Mouse (Mus musculus) heart, embryonic 15.5 days (tissue): ENCODE data around the gene Umps. TPM values are rescaled to one million over a fixed set of nuclear protein-coding genes. Genes with fewer than 3 reads are reported as not detected.

Experiments used
- ATAC-seq: fragments of 200-750 bp; cut with Nextera tagmentation; replicated peaks from 2 replicates; pipeline ENCODE4 v1.8.0; 2017; ENCODE audit warnings: low read depth, moderate TSS enrichment; ENCODE audit not compliant: insufficient number of reproducible peaks, insufficient read depth, low FRiP score
- H3K27ac ChIP-seq: fragments of 300-500 bp; sonication (generic); 2 replicates; pipeline ENCODE4 v1.5.1; 2015; ENCODE audit warnings: mild to moderate bottlenecking, inconsistent platforms
- H3K27me3 ChIP-seq: fragments of 300-500 bp; sonication (generic); 2 replicates; pipeline ENCODE4 v1.6.1; 2015; ENCODE audit warnings: inconsistent platforms
- H3K36me3 ChIP-seq: fragments of 300-500 bp; sonication (generic); 2 replicates; pipeline ENCODE4 v1.6.1; 2015; ENCODE audit warnings: mild to moderate bottlenecking, inconsistent platforms
- H3K4me1 ChIP-seq: fragments of 300-500 bp; sonication (generic); replicated peaks from 2 replicates; pipeline ENCODE4 v1.6.1; 2015; ENCODE audit warnings: inconsistent platforms
- H3K4me2 ChIP-seq: fragments of 300-500 bp; sonication (generic); 2 replicates; pipeline ENCODE4 v1.6.1; 2015; ENCODE audit warnings: inconsistent platforms, mild to moderate bottlenecking, moderate library complexity
- H3K4me3 ChIP-seq: fragments of 300-500 bp; sonication (generic); 2 replicates; pipeline ENCODE4 v1.5.1; 2015; ENCODE audit warnings: mild to moderate bottlenecking, inconsistent platforms
- H3K9ac ChIP-seq: fragments of 300-500 bp; sonication (generic); 2 replicates; pipeline ENCODE4 v1.6.1; 2015; ENCODE audit warnings: mild to moderate bottlenecking, inconsistent platforms
- H3K9me3 ChIP-seq: fragments of 300-500 bp; sonication (generic); replicated peaks from 2 replicates; pipeline ENCODE4 v1.6.1; 2016; ENCODE audit warnings: inconsistent platforms
- WGBS: fragments of 180-500 bp; shearing (Covaris S2); methylation state at CpG from one replicate; pipeline ENCODE4 v1.1.7; 2015; ENCODE audit warnings: mixed read lengths; 5-methylcytosine and 5-hydroxymethylcytosine counted together
- polyA plus RNA-seq: library from polyadenylated mRNA; unstranded; fragments of >200 nt; fragmentation: Nextera tagmentation; extraction: Ambion mirVana; gene quantifications from 2 replicates; pipeline ENCODE4 v1.2.1, GENCODE M21; 2015

Gene Umps
- 23.9 and 30.7 TPM in 2 replicates for polyA plus RNA-seq

DNA sequence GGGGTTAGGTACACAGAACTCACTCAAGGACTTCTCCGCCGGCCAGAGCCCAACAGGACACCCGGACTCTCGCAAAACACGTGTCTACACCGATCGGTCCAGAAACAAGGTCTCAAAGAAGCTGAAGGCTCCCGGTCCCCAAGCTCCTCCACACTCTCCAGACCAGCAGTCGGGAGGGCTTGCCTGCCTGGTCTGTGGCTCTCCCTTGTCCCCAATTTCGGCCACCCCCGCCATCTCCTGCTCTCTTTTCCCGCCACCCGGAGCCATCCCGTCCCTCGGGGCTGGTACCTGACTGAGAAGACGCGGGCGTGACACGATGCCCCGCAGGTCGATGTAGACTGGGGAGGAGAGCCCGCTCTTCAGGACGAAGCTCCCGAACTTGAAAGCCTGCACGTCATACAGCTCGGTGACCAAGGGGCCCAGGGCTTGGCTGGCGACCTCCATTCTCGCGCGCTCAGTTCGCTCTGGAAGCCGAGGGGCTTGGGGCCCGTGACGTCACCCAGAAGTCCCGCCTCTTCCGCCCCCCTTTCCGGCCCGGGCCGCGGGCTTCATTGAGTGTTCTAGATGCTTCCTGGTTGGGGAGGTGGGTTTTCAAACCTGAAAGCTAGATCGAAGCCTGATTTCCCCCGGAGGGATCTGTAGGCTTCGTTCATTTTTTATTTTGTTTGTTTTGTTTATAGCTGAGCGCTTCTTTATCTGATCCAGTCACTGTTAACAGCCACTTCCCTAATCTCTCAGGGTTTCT lies at the start of gene Umps:
Umps (minus strand) TSS at position 501 of the 745 bp plus-strand sequence.
- H3K4me2 ChIP-seq: peak within 1 kb of the TSS; percentile 78

GRCm38 (mm10) chr16:34011991-34012845 lies 45.4 kb upstream of the Umps start:
- Histone ChIP-seq H3K9ac (no peak overlapping the region), H3K27ac (no peak overlapping the region)
- ATAC-seq: no peak

More for the DNA sequence above, at the start of gene Umps:
- H3K9ac ChIP-seq: peak within 1 kb of the TSS; percentile 75
- peaks cover 11% of the 10 kb centered on the region for H3K4me1 ChIP-seq
- WGBS: under 1% methylated on average over 44 of the region's 44 CpGs
- peak; percentile 87 for ATAC-seq
- H3K27ac ChIP-seq: peak within 1 kb of the TSS; percentile 65
- no peaks in the 10 kb centered on the region for H3K27me3 ChIP-seq
- peak within 1 kb of the TSS; percentile 74 for H3K4me3 ChIP-seq
- H3K36me3 ChIP-seq: peaks cover 16% of the 10 kb centered on the region
- no peaks in the 10 kb centered on the region for H3K9me3 ChIP-seq

GRCm38 (mm10) chr16:34009567-34009966 lies 42.7 kb upstream of the Umps start:
- no peak overlapping the region for H3K4me3 ChIP-seq
- H3K9ac ChIP-seq: no peak overlapping the region
- WGBS: 94% methylated on average over 2 of the region's 2 CpGs
- no peaks in the 10 kb centered on the region for H3K9me3 ChIP-seq
- H3K4me2 ChIP-seq: no peak overlapping the region
- H3K36me3 ChIP-seq: peaks cover 42% of the 10 kb centered on the region
- no peak overlapping the region for H3K27ac ChIP-seq
- ATAC-seq: no peak
- no peaks in the 10 kb centered on the region for H3K27me3 ChIP-seq
- peaks cover 20% of the 10 kb centered on the region for H3K4me1 ChIP-seq

More at GRCm38 (mm10) chr16:34011991-34012845, 45.4 kb upstream of the Umps start:
- Histone ChIP-seq H3K4me2 (no peak overlapping the region), H3K4me3 (no peak overlapping the region), H3K4me1 (peaks cover 11% of the 10 kb centered on the region; the same call in 1 of the 2 replicates), H3K9me3 (no peaks in the 10 kb centered on the region), H3K27me3 (no peaks in the 10 kb centered on the region), H3K36me3 (peaks cover 61% of the 10 kb centered on the region)
- 66% methylated on average over 20 of the region's 20 CpGs for WGBS

GRCm38 (mm10) chr16:34005986-34006385 lies 39.1 kb upstream of the Umps start:
- Histone ChIP-seq H3K4me1 (peaks cover 22% of the 10 kb centered on the region), H3K4me3 (no peak overlapping the region), H3K9ac (no peak overlapping the region), H3K27me3 (no peaks in the 10 kb centered on the region), H3K9me3 (no peaks in the 10 kb centered on the region), H3K4me2 (no peak overlapping the region), H3K27ac (no peak overlapping the region), H3K36me3 (peaks cover 18% of the 10 kb centered on the region)
- no peak for ATAC-seq
- WGBS: 93% methylated on average over 3 of the region's 3 CpGs

- Histone ChIP-seq H3K27ac (peak overlapping the region; percentile 67), H3K4me2 (peak overlapping the region; percentile 7), H3K27me3 (no peaks in the 10 kb centered on the region), H3K9me3 (no peaks in the 10 kb centered on the region), H3K4me1 (peaks cover 22% of the 10 kb centered on the region), H3K36me3 (peaks cover 3% of the 10 kb centered on the region; the same call in 1 of the 2 replicates), H3K4me3 (0 out of 2 replicates have a peak overlapping the region, but pooled peaks have one; percentile 1), H3K9ac (no peak overlapping the region)
- ATAC-seq: peak; percentile 91
- WGBS: 6% methylated on average over 4 of the region's 4 CpGs
These were observed 37.3 kb upstream of the Umps start for GRCm38 (mm10) chr16:34004128-34004578.

DNA sequence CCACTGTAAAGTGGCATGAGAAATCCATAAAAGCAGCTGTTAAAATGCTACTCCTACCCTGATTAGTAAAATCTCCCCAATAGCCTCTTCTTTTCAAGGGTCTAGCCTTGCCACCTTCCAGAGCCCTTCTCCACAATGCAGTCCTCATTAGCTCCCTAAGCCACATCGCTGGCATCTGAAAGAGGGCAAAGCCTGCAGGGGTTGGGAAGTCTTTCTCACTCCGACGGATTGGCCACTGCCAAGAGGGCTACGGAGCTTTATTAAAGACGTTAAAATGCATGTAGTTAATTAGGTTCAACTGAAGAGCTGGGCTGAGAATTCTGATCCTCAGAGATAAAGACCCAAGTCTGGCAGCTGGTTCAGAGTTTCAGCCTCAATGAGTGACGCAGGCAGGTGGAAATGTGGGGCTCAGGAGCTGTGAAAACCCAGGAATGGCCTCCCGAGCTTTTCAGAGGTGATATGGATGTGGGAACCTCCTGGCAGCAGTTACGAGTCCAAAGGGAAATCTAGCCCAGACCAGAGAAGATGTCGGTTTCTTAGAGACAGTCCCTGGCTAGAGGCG lies 36.8 kb upstream of the Umps start:
- no peak for ATAC-seq
- peaks cover 22% of the 10 kb centered on the region for H3K4me1 ChIP-seq
- H3K9me3 ChIP-seq: no peaks in the 10 kb centered on the region
- peak overlapping the region; percentile 7 for H3K4me2 ChIP-seq
- peak overlapping the region; percentile 67 for H3K27ac ChIP-seq
- no peaks in the 10 kb centered on the region for H3K27me3 ChIP-seq
- 42% methylated on average over 10 of the region's 10 CpGs for WGBS
- 0 out of 2 replicates have a peak overlapping the region, but pooled peaks have one; percentile 1 for H3K4me3 ChIP-seq
- H3K36me3 ChIP-seq: no peaks in the 10 kb centered on the region; the same call in 1 of the 2 replicates
- H3K9ac ChIP-seq: no peak overlapping the region

DNA sequence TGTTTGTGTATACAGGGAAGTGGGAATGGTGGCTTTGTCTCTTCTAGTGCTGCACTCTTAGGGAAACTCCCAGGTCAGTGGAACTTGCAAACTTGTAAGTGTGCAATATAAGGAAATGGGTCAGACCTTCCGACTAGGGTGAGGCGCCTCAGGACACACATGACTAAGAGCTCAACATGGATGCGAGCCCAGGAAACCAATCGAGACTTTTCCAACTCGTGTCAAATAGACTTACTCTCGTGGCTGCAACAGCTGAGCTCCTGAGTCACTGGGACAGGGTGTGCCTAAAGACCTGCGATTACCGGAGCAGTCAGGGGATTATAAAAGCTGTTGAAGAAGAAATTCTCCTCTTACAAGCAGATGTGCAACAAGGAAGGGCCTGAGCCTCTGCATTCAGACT lies 33.9 kb upstream of the Umps start:
- ATAC-seq: no peak
- Histone ChIP-seq H3K4me3 (no peak overlapping the region), H3K9ac (no peak overlapping the region), H3K27me3 (no peaks in the 10 kb centered on the region), H3K9me3 (no peaks in the 10 kb centered on the region), H3K36me3 (no peaks in the 10 kb centered on the region), H3K4me2 (no peak overlapping the region), H3K4me1 (peaks cover 22% of the 10 kb centered on the region), H3K27ac (no peak overlapping the region)
- WGBS: 74% methylated on average over 8 of the region's 8 CpGs

GRCm38 (mm10) chr16:33999388-33999787 lies 32.5 kb upstream of the Umps start:
- H3K9ac ChIP-seq: no peak overlapping the region
- H3K9me3 ChIP-seq: no peaks in the 10 kb centered on the region
- no peaks in the 10 kb centered on the region for H3K27me3 ChIP-seq
- no peak overlapping the region for H3K4me3 ChIP-seq
- H3K36me3 ChIP-seq: no peaks in the 10 kb centered on the region
- 22% methylated on average over 3 of the region's 3 CpGs for WGBS
- no peak for ATAC-seq
- peaks cover 11% of the 10 kb centered on the region for H3K4me1 ChIP-seq
- H3K27ac ChIP-seq: no peak overlapping the region
- H3K4me2 ChIP-seq: no peak overlapping the region

GRCm38 (mm10) chr16:33998011-33998410 lies 31.2 kb upstream of the Umps start:
- ATAC-seq: no peak
- WGBS: 78% methylated on average over 6 of the region's 6 CpGs

GRCm38 (mm10) chr16:33996030-33996429 lies 29.2 kb upstream of the Umps start:
- Histone ChIP-seq H3K4me2 (no peak overlapping the region), H3K27ac (no peak overlapping the region), H3K9ac (no peak overlapping the region), H3K4me1 (no peaks in the 10 kb centered on the region), H3K27me3 (no peaks in the 10 kb centered on the region), H3K4me3 (no peak overlapping the region), H3K36me3 (no peaks in the 10 kb centered on the region), H3K9me3 (no peaks in the 10 kb centered on the region)
- WGBS: 4% methylated on average over 5 of the region's 5 CpGs
- no peak for ATAC-seq

More at GRCm38 (mm10) chr16:33998011-33998410, 31.2 kb upstream of the Umps start:
- Histone ChIP-seq H3K27ac (no peak overlapping the region), H3K4me1 (no peaks in the 10 kb centered on the region; the same call in 1 of the 2 replicates), H3K36me3 (no peaks in the 10 kb centered on the region), H3K4me2 (no peak overlapping the region), H3K9me3 (no peaks in the 10 kb centered on the region), H3K4me3 (no peak overlapping the region), H3K27me3 (no peaks in the 10 kb centered on the region), H3K9ac (no peak overlapping the region)

DNA sequence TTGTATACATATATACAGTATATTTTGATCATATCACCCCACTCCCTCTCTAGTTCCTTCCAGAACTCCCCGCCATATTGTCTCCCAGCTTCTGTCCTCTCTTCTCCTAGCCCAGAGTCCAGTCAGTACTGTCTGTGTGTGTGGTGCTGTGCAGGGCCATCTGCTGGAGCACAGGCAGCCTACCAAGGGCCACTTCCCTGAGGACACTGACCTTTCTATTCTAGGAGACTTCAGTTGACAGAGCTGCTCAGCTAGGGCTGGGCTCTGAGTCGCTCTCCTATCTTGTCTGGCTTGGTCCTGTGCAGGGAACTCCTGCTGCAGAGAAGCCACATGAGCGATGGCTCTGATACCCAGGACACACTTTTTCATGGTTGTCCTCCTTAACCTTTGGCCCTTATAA lies 28.7 kb upstream of the Umps start:
- 72% methylated on average over 3 of the region's 3 CpGs for WGBS
- Histone ChIP-seq H3K4me1 (no peaks in the 10 kb centered on the region), H3K4me3 (no peak overlapping the region), H3K27ac (no peak overlapping the region), H3K9ac (no peak overlapping the region), H3K27me3 (no peaks in the 10 kb centered on the region), H3K9me3 (no peaks in the 10 kb centered on the region), H3K4me2 (no peak overlapping the region), H3K36me3 (no peaks in the 10 kb centered on the region)
- ATAC-seq: no peak
